Mouse (Mus musculus): Measurements from ENCODE around the gene Cel. TPM values are rescaled to one million over a fixed set of nuclear protein-coding genes. Genes with fewer than 3 reads are reported as not detected.

Gene Cel
- polyA plus RNA-seq, 1 experiment from 2014 or later = not detected

DNA sequence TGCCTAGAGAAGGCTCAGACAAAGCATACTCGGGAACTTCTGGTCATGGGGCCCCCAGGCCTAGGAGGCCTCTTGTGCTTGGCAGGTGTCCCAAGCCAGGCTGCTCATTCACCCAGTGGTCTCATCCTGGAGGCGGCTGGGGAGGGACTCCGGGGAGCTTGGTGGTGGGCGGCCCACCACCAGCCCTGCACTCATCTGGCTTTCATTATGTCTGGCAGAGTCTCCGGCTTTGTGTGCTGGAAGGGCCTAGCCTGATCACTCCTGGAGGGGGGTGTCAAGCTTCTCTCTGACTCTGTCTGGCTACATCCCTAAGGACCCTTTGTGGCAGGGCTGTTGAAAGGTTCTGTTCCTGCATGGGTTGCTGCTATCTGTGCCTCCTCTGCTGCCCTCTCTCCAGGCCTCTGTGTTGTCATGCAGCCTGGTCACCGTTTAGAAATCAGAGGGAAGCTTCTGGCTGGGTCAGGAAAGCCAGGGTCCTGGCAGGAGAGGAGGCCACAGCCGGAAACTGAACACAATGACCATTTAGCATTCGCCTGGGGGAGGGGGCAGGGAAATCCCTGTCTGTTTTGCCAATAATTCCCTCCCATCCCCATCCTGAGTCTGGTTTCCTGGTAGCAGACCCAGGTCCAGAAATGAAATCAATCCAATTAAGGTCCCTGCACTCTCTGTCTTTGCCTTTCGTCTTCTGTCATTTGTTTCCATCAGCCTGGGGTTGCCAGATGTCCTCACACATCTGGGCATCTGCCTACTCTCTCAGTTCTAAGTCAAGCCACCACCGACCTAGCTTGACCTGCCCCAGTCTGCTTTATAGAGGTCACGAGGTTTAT, 28.6 kb downstream of the Cel start:
- no peaks in the 10 kb centered on the region for H3K27me3 ChIP-seq (ENCODE audit: insufficient read depth, low read length)
- peak; percentile 9; the same call in 1 of the 2 replicates for ATAC-seq (ENCODE audit: insufficient read depth)
- peak overlapping the region; percentile 77 for H3K4me2 ChIP-seq
- H3K36me3 ChIP-seq (ENCODE audit: insufficient read depth) = no peaks in the 10 kb centered on the region
- peaks cover 31% of the 10 kb centered on the region for H3K4me1 ChIP-seq (ENCODE audit: insufficient read depth)
- H3K27ac ChIP-seq (ENCODE audit: low read depth) = peak overlapping the region; percentile 37
- peak; percentile 53 for DNase-seq
- 0 out of 2 replicates have a peak overlapping the region, but pooled peaks have one; percentile 0 for H3K9ac ChIP-seq
- H3K9me3 ChIP-seq (ENCODE audit: low read depth, low read length) = no peaks in the 10 kb centered on the region
- H3K4me3 ChIP-seq (ENCODE audit: low read depth, low read length) = peak overlapping the region; percentile 61
- TF ChIP-seq CTCF (IDR thresholded peaks at IDR 0.05; ENCODE audit: low read depth) = no peak
- 39% methylated on average over 11 of the region's 11 CpGs for WGBS

DNA sequence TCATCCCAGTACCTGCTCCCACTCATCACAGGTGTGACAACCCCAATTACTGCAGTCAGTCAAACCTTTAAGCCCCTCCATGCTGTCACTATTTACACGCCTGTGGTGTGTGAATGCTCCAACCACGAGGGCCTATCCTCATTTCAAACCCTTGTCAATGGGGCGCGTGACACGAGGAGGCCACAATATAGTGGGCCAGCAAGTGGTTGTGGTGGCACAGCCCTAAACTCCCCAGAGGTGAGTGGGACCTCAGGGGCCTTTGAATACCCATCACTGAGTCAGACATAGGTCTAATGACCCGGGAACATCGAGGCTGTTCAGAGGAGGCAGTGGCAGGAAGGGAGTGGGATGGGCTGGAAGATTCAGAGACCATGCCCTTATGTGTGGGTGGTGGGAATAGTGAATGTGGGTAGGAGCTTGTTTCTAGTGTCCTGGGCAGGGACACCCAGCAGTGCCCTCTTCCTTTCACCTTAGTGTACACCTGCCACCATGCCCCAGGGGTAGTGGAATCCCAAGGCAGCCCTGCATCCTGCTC, 29.2 kb downstream of the Cel start:
- peak overlapping the region; percentile 67 for H3K9ac ChIP-seq
- no peaks in the 10 kb centered on the region for H3K36me3 ChIP-seq (ENCODE audit: insufficient read depth)
- peak overlapping the region; percentile 77 for H3K4me2 ChIP-seq
- H3K9me3 ChIP-seq (ENCODE audit: low read depth, low read length) = no peaks in the 10 kb centered on the region
- TF ChIP-seq CTCF (IDR thresholded peaks at IDR 0.05; ENCODE audit: low read depth) = no peak
- peak overlapping the region; percentile 61 for H3K4me3 ChIP-seq (ENCODE audit: low read depth, low read length)
- H3K4me1 ChIP-seq (ENCODE audit: insufficient read depth) = peaks cover 25% of the 10 kb centered on the region
- ATAC-seq (ENCODE audit: insufficient read depth) (no peak), DNase-seq (no peak)
- no peaks in the 10 kb centered on the region for H3K27me3 ChIP-seq (ENCODE audit: insufficient read depth, low read length)
- 55% methylated on average over 7 of the region's 7 CpGs for WGBS
- H3K27ac ChIP-seq (ENCODE audit: low read depth) = peak overlapping the region; percentile 37

DNA sequence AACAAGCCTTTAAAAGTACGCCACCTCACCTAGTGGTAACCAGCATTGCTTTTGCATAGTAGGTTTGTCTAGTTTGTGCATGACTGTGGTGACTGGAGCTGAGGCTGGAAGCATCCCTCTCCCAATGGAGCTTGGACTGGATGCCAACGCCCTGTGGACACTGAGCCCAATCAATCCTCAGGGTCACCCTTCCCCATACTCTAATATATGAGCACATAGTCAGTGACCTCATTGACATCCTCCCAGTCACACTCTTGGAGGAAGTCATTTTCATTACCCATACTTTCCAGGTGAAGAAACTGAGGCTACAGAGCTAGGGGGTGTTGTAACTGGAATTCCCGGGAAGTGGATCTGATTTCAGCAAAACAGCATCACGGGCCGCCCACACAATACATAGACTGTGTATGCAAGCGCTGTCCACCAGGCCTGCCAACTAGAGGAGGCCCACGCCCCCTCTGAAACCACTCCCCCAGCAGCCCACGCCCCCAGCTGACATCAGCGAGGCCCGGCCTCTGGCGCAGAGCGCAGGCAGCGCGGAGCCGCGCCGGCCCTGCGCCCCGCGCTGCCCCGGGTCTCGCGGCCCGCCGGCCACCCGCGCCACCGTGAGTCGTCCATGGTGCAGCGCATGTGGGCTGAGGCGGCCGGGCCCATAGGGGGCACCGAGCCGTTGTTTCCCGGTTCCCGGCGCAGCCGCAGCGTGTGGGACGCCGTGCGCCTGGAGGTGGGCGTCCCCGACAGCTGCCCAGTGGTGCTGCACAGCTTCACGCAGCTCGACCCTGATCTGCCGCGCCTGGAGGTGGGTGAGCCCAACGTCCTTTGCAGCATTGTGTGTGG, 30.0 kb downstream of the Cel start:
- Histone ChIP-seq H3K9ac (peak overlapping the region; percentile 67), H3K27ac (ENCODE audit: low read depth) (peak overlapping the region; percentile 37), H3K4me2 (peak overlapping the region; percentile 77), H3K9me3 (ENCODE audit: low read depth, low read length) (no peaks in the 10 kb centered on the region), H3K4me1 (ENCODE audit: insufficient read depth) (peaks cover 23% of the 10 kb centered on the region), H3K36me3 (ENCODE audit: insufficient read depth) (no peaks in the 10 kb centered on the region), H3K27me3 (ENCODE audit: insufficient read depth, low read length) (no peaks in the 10 kb centered on the region), H3K4me3 (ENCODE audit: low read depth, low read length) (peak overlapping the region; percentile 61)
- TF ChIP-seq CTCF (IDR thresholded peaks at IDR 0.05; ENCODE audit: low read depth) = peak; percentile 40
- DNase-seq (peak; percentile 93), ATAC-seq (ENCODE audit: insufficient read depth) (peak; percentile 95)
- 4% methylated on average over 45 of the region's 49 CpGs for WGBS

DNA sequence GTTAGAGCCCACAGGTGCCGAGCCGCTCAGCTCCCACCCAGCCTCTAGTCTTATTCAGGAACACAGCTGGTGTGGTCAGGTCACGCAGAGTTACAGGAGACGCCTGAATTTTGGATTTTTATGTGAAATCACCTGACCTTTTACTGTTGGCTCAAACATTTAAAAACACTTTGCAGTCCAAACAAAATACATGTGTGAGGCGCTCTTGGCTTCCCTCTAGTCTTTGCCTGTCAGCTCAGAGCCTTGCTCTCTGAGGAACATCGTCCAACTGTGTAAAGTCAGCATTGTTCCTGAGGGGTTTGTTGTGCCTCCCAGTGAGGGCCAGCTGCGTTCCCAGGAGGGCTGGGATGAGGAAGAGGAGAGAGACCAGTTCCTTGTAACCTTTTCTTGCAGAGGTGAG, 32.9 kb downstream of the Cel start:
- Histone ChIP-seq H3K9me3 (ENCODE audit: low read depth, low read length) (no peaks in the 10 kb centered on the region), H3K36me3 (ENCODE audit: insufficient read depth) (no peaks in the 10 kb centered on the region), H3K27ac (ENCODE audit: low read depth) (no peak overlapping the region), H3K27me3 (ENCODE audit: insufficient read depth, low read length) (no peaks in the 10 kb centered on the region), H3K4me2 (no peak overlapping the region), H3K4me3 (ENCODE audit: low read depth, low read length) (no peak overlapping the region), H3K9ac (no peak overlapping the region), H3K4me1 (ENCODE audit: insufficient read depth) (peaks cover 28% of the 10 kb centered on the region)
- ATAC-seq (ENCODE audit: insufficient read depth) (no peak), DNase-seq (no peak)
- TF ChIP-seq CTCF (IDR thresholded peaks at IDR 0.05; ENCODE audit: low read depth) = no peak
- 65% methylated on average over 7 of the region's 7 CpGs for WGBS

DNA sequence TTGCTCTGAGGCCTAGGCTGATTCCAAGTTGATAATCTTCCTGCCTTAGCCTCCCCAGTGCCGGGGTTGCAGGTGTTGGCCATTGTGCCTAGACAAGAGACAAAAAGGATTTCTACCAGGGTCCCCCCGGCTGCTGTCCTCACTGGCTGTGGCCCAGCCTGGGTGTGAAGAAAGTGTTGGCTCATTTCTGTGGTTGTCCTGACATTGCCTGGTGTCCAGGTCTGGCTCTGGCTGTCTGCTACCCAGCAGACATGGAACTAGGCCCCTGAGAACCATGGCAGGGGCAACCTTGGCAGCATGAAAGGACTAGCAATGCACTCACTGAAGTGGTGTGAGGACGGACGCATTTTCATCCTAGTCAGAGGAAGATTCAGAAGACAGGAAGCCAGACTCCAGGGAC, 33.3 kb downstream of the Cel start:
- DNase-seq (no peak), ATAC-seq (ENCODE audit: insufficient read depth) (no peak)
- no peak overlapping the region for H3K9ac ChIP-seq
- H3K4me1 ChIP-seq (ENCODE audit: insufficient read depth) = peaks cover 27% of the 10 kb centered on the region
- H3K4me2 ChIP-seq = no peak overlapping the region
- 72% methylated on average over 4 of the region's 4 CpGs for WGBS
- H3K4me3 ChIP-seq (ENCODE audit: low read depth, low read length) = no peak overlapping the region
- H3K27ac ChIP-seq (ENCODE audit: low read depth) = no peak overlapping the region
- H3K9me3 ChIP-seq (ENCODE audit: low read depth, low read length) = no peaks in the 10 kb centered on the region
- no peak for TF ChIP-seq CTCF (IDR thresholded peaks at IDR 0.05; ENCODE audit: low read depth)
- no peaks in the 10 kb centered on the region for H3K36me3 ChIP-seq (ENCODE audit: insufficient read depth)
- H3K27me3 ChIP-seq (ENCODE audit: insufficient read depth, low read length) = no peaks in the 10 kb centered on the region

DNA sequence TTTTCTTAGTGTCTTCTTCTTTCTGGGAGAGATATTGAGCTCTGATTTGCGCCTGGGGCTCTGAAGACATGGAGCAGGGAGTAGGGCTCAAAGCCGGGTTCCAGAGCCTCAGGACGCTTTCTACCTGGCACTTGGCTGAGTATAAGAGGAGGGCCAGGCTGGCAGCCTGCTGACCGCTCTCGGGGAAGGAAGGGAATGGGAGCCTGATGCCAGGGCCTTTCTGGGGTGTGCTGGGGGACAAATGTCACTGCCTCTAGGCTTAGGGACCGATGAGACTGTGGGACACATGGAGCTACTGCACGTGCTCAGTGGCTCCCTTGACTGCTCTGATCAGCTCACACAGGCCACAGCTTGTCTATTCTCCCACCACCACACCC, 34.9 kb downstream of the Cel start:
- no peaks in the 10 kb centered on the region for H3K27me3 ChIP-seq (ENCODE audit: insufficient read depth, low read length)
- no peak overlapping the region for H3K4me2 ChIP-seq
- no peak overlapping the region for H3K4me3 ChIP-seq (ENCODE audit: low read depth, low read length)
- H3K36me3 ChIP-seq (ENCODE audit: insufficient read depth) = no peaks in the 10 kb centered on the region
- H3K9me3 ChIP-seq (ENCODE audit: low read depth, low read length) = no peaks in the 10 kb centered on the region
- no peak overlapping the region for H3K27ac ChIP-seq (ENCODE audit: low read depth)
- DNase-seq (no peak), ATAC-seq (ENCODE audit: insufficient read depth) (no peak)
- 79% methylated on average over 7 of the region's 7 CpGs for WGBS
- peaks cover 23% of the 10 kb centered on the region for H3K4me1 ChIP-seq (ENCODE audit: insufficient read depth)
- TF ChIP-seq CTCF (IDR thresholded peaks at IDR 0.05; ENCODE audit: low read depth) = no peak
- no peak overlapping the region for H3K9ac ChIP-seq
